Mouse (Mus musculus) midbrain, embryonic 13.5 days (tissue): ENCODE measurements around the gene Tcn2. TPM values are rescaled to one million over a fixed set of nuclear protein-coding genes. Genes with fewer than 3 reads are reported as not detected.
"Not testable (repeated sequence)": the region's sequence is repeated elsewhere in the genome, so short reads cannot be mapped to it uniquely, and the experiment has no call there.

Experiments used
- ATAC-seq: fragments of 200-750 bp; cut with Nextera tagmentation; 2 replicates; pipeline ENCODE4 v1.8.0; 2017; ENCODE audit warnings: mild to moderate bottlenecking, moderate TSS enrichment, moderate library complexity
- H3K27ac ChIP-seq: fragments of 300-500 bp; sonication (generic); 2 replicates; pipeline ENCODE4 v1.5.1; 2015; ENCODE audit warnings: inconsistent platforms, mild to moderate bottlenecking, moderate library complexity
- H3K27me3 ChIP-seq: fragments of 300-500 bp; sonication (generic); 2 replicates; pipeline ENCODE4 v1.6.1; 2015; ENCODE audit warnings: mild to moderate bottlenecking, inconsistent platforms
- H3K36me3 ChIP-seq: fragments of 300-500 bp; sonication (generic); 2 replicates; pipeline ENCODE4 v1.6.1; 2015; ENCODE audit warnings: mild to moderate bottlenecking, inconsistent platforms
- H3K4me1 ChIP-seq: fragments of 300-500 bp; sonication (generic); replicated peaks from 2 replicates; pipeline ENCODE4 v1.6.1; 2015; ENCODE audit warnings: inconsistent platforms
- H3K4me2 ChIP-seq: fragments of 300-500 bp; sonication (generic); replicated peaks from 2 replicates; pipeline ENCODE4 v1.6.1; 2015; ENCODE audit warnings: moderate library complexity, mild to moderate bottlenecking, inconsistent platforms
- H3K4me3 ChIP-seq: fragments of 300-500 bp; sonication (generic); replicated peaks from 2 replicates; pipeline ENCODE4 v1.5.1; 2015; ENCODE audit warnings: mild to moderate bottlenecking, inconsistent platforms
- H3K9ac ChIP-seq: fragments of 300-500 bp; sonication (generic); replicated peaks from 2 replicates; pipeline ENCODE4 v1.6.1; 2015; ENCODE audit warnings: mild to moderate bottlenecking, inconsistent platforms
- H3K9me3 ChIP-seq: fragments of 300-500 bp; sonication (generic); 2 replicates; pipeline ENCODE4 v1.6.1; 2016; ENCODE audit warnings: mild to moderate bottlenecking, inconsistent platforms
- WGBS: fragments of 180-500 bp; shearing (Covaris S2); methylation state at CpG from one replicate; pipeline ENCODE4 v1.1.7; 2015; 5-methylcytosine and 5-hydroxymethylcytosine counted together
- polyA plus RNA-seq: library from polyadenylated mRNA; unstranded; fragments of >200 nt; fragmentation: Nextera tagmentation; extraction: Ambion mirVana; gene quantifications from 2 replicates; pipeline ENCODE4 v1.2.1, GENCODE M21; 2015

Gene Tcn2
- polyA plus RNA-seq, 1 experiment from 2014 or later = 20.3 TPM

- no peaks in the 10 kb centered on the region for H3K9me3 ChIP-seq
- no peak overlapping the region for H3K27ac ChIP-seq
- H3K9ac ChIP-seq = no peak overlapping the region
- peaks cover 22% of the 10 kb centered on the region for H3K4me1 ChIP-seq
- H3K27me3 ChIP-seq = no peaks in the 10 kb centered on the region
- no peaks in the 10 kb centered on the region for H3K36me3 ChIP-seq
- H3K4me2 ChIP-seq = no peak overlapping the region
- 71% methylated on average over 3 of the region's 3 CpGs for WGBS
- no peak overlapping the region for H3K4me3 ChIP-seq
- ATAC-seq = no peak
Measured at GRCm38 (mm10) chr11:3961761-3962160, 29.8 kb upstream of the Tcn2 start.

GRCm38 (mm10) chr11:3960901-3961300 is 28.9 kb upstream of the Tcn2 start:
- Histone ChIP-seq H3K9me3 (no peaks in the 10 kb centered on the region), H3K4me3 (no peak overlapping the region), H3K27me3 (no peaks in the 10 kb centered on the region), H3K27ac (no peak overlapping the region), H3K4me2 (no peak overlapping the region), H3K9ac (no peak overlapping the region), H3K4me1 (peaks cover 17% of the 10 kb centered on the region), H3K36me3 (no peaks in the 10 kb centered on the region)
- WGBS = 48% methylated on average over 2 of the region's 2 CpGs
- ATAC-seq = no peak

GRCm38 (mm10) chr11:3955371-3955770 is 23.4 kb upstream of the Tcn2 start:
- not testable (repeated sequence) for H3K4me2 ChIP-seq, H3K9ac ChIP-seq, H3K36me3 ChIP-seq, H3K9me3 ChIP-seq, H3K27me3 ChIP-seq, H3K4me1 ChIP-seq, H3K27ac ChIP-seq, ATAC-seq, H3K4me3 ChIP-seq
- 74% methylated on average over 4 of the region's 4 CpGs for WGBS

GRCm38 (mm10) chr11:3954876-3955275 is 22.9 kb upstream of the Tcn2 start:
- not testable (repeated sequence) for H3K4me2 ChIP-seq, H3K27me3 ChIP-seq, H3K36me3 ChIP-seq, H3K9ac ChIP-seq, H3K4me3 ChIP-seq, H3K27ac ChIP-seq, H3K9me3 ChIP-seq, ATAC-seq, H3K4me1 ChIP-seq
- WGBS = 73% methylated on average over 5 of the region's 5 CpGs

GRCm38 (mm10) chr11:3946386-3946785 is 14.4 kb upstream of the Tcn2 start:
- H3K9ac ChIP-seq = no peak overlapping the region
- H3K27ac ChIP-seq = no peak overlapping the region
- no peak for ATAC-seq
- no peaks in the 10 kb centered on the region for H3K9me3 ChIP-seq
- no peak overlapping the region for H3K4me3 ChIP-seq
- H3K36me3 ChIP-seq = no peaks in the 10 kb centered on the region
- H3K27me3 ChIP-seq = 0 out of 2 replicates have a peak, but pooled peaks cover 5% of the 10 kb centered on the region
- no peak overlapping the region for H3K4me2 ChIP-seq
- H3K4me1 ChIP-seq = no peaks in the 10 kb centered on the region
- WGBS = 9% methylated on average over 1 of the region's 1 CpGs

- no peaks in the 10 kb centered on the region for H3K36me3 ChIP-seq
Measured at GRCm38 (mm10) chr11:3941371-3941770, 9.4 kb upstream of the Tcn2 start.

GRCm38 (mm10) chr11:3937321-3937874 is 5.4 kb upstream of the Tcn2 start:
- no peaks in the 10 kb centered on the region for H3K36me3 ChIP-seq
- ATAC-seq = no peak
- no peaks in the 10 kb centered on the region for H3K4me1 ChIP-seq
- no peak overlapping the region for H3K4me3 ChIP-seq
- 84% methylated on average over 13 of the region's 13 CpGs for WGBS
- no peak overlapping the region for H3K9ac ChIP-seq
- H3K27me3 ChIP-seq = no peaks in the 10 kb centered on the region
- H3K27ac ChIP-seq = no peak overlapping the region
- H3K4me2 ChIP-seq = no peak overlapping the region
- no peaks in the 10 kb centered on the region for H3K9me3 ChIP-seq

More at GRCm38 (mm10) chr11:3941371-3941770, 9.4 kb upstream of the Tcn2 start:
- no peak overlapping the region for H3K4me2 ChIP-seq
- H3K27ac ChIP-seq = no peak overlapping the region
- H3K9me3 ChIP-seq = no peaks in the 10 kb centered on the region
- 0 out of 2 replicates have a peak, but pooled peaks cover 5% of the 10 kb centered on the region for H3K27me3 ChIP-seq
- no peaks in the 10 kb centered on the region for H3K4me1 ChIP-seq
- ATAC-seq = no peak
- 89% methylated on average over 7 of the region's 7 CpGs for WGBS
- H3K9ac ChIP-seq = no peak overlapping the region
- no peak overlapping the region for H3K4me3 ChIP-seq

- ATAC-seq = no peak
- Histone ChIP-seq H3K9ac (no peak overlapping the region), H3K27me3 (no peaks in the 10 kb centered on the region), H3K36me3 (no peaks in the 10 kb centered on the region), H3K27ac (no peak overlapping the region), H3K4me2 (no peak overlapping the region), H3K4me1 (peaks cover 7% of the 10 kb centered on the region), H3K9me3 (no peaks in the 10 kb centered on the region), H3K4me3 (no peak overlapping the region)
- 92% methylated on average over 3 of the region's 3 CpGs for WGBS
Measured at GRCm38 (mm10) chr11:3936318-3936717, 4.4 kb upstream of the Tcn2 start.

GRCm38 (mm10) chr11:3935135-3935534 is 3.2 kb upstream of the Tcn2 start:
- Histone ChIP-seq H3K9ac (no peak overlapping the region), H3K36me3 (no peaks in the 10 kb centered on the region), H3K9me3 (no peaks in the 10 kb centered on the region), H3K4me2 (no peak overlapping the region), H3K27ac (no peak overlapping the region), H3K4me3 (no peak overlapping the region), H3K4me1 (peaks cover 13% of the 10 kb centered on the region), H3K27me3 (no peaks in the 10 kb centered on the region)
- no peak for ATAC-seq
- WGBS = 73% methylated on average over 4 of the region's 4 CpGs

GRCm38 (mm10) chr11:3933756-3934285 is 1.9 kb upstream of the Tcn2 start:
- no peaks in the 10 kb centered on the region for H3K36me3 ChIP-seq
- 84% methylated on average over 9 of the region's 9 CpGs for WGBS
- H3K9me3 ChIP-seq = no peaks in the 10 kb centered on the region
- no peak overlapping the region for H3K9ac ChIP-seq
- H3K27ac ChIP-seq = no peak overlapping the region
- no peaks in the 10 kb centered on the region for H3K27me3 ChIP-seq
- no peak overlapping the region for H3K4me3 ChIP-seq
- ATAC-seq = no peak
- no peak overlapping the region for H3K4me2 ChIP-seq
- peaks cover 13% of the 10 kb centered on the region for H3K4me1 ChIP-seq

GRCm38 (mm10) chr11:3930931-3931330 is 1.0 kb downstream of the Tcn2 start:
- Histone ChIP-seq H3K9ac (0 out of 2 replicates have a peak overlapping the region, but pooled peaks have one; percentile 66), H3K9me3 (no peaks in the 10 kb centered on the region), H3K27me3 (no peaks in the 10 kb centered on the region), H3K27ac (no peak overlapping the region), H3K4me1 (peaks cover 13% of the 10 kb centered on the region), H3K36me3 (0 out of 2 replicates have a peak, but pooled peaks cover 9% of the 10 kb centered on the region), H3K4me2 (peak overlapping the region; percentile 76), H3K4me3 (peak overlapping the region; percentile 48)
- WGBS = 28% methylated on average over 6 of the region's 6 CpGs
- ATAC-seq = no peak

- no peak overlapping the region for H3K27ac ChIP-seq
- H3K4me2 ChIP-seq = no peak overlapping the region
- H3K27me3 ChIP-seq = no peaks in the 10 kb centered on the region
- no peaks in the 10 kb centered on the region for H3K9me3 ChIP-seq
- ATAC-seq = no peak
- H3K36me3 ChIP-seq = 0 out of 2 replicates have a peak, but pooled peaks cover 13% of the 10 kb centered on the region
- no peak overlapping the region for H3K4me3 ChIP-seq
- H3K9ac ChIP-seq = no peak overlapping the region
- peaks cover 13% of the 10 kb centered on the region for H3K4me1 ChIP-seq
- 85% methylated on average over 4 of the region's 4 CpGs for WGBS
Measured at GRCm38 (mm10) chr11:3930019-3930418, 1.9 kb downstream of the Tcn2 start.

- Histone ChIP-seq H3K27me3 (no peaks in the 10 kb centered on the region), H3K4me1 (peaks cover 2% of the 10 kb centered on the region), H3K9me3 (no peaks in the 10 kb centered on the region), H3K27ac (no peak overlapping the region), H3K9ac (no peak overlapping the region), H3K36me3 (peaks cover 24% of the 10 kb centered on the region), H3K4me3 (no peak overlapping the region), H3K4me2 (no peak overlapping the region)
- ATAC-seq = no peak
- 90% methylated on average over 10 of the region's 10 CpGs for WGBS
Measured at GRCm38 (mm10) chr11:3925916-3926315, 6.0 kb downstream of the Tcn2 start.
